Mouse (Mus musculus) forelimb bud, embryonic 11.5 days (tissue): Measurements from ENCODE around the gene Dcaf5.

ENCODE experiments used
- DNase-seq: peaks from one replicate; pipeline ENCODE4 v3.0.0-alpha.2; 2012; ENCODE audit warnings: low read depth, low spot score

Dcaf5 gene

DNA sequence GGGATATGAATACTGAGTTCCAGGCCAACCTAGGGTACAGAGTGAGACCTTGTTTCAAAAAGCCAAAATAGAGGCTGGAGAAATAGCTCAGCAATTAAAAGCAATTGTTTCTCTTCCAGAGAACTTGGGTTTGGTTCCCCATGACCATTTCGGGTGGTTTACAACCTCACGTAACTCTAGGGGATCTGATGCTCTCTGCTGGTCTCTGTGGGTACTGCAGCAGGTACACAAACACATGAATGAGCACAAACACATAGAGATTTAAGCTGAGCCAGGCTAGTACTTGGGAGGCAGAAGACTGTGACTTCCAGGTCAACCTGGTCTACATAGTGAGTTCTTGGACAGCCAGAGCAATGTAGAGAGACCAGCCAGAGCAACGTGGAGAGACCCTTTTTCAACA is 28.6 kb downstream of the Dcaf5 start:
- peak; percentile 54 for DNase-seq

DNA sequence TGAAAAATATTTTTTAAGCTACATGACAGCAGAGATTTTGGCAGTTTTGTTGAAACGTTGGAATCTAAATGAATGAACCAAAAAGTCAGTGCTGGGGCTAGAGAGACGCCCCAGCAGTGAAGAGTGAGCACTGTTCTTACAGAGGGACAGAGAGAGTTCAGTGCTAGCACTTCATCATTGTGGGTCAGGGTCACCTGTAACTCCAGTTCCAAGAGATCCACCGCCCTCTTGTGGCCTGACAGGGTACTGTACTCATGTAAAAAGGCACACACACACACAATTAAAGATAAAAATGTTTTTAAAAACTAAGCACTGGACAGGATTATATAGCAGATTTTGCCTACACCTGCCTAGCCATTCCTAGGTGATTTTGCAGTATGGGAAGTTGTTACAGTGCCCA is 29.8 kb downstream of the Dcaf5 start:
- peak; percentile 55 for DNase-seq

DNA sequence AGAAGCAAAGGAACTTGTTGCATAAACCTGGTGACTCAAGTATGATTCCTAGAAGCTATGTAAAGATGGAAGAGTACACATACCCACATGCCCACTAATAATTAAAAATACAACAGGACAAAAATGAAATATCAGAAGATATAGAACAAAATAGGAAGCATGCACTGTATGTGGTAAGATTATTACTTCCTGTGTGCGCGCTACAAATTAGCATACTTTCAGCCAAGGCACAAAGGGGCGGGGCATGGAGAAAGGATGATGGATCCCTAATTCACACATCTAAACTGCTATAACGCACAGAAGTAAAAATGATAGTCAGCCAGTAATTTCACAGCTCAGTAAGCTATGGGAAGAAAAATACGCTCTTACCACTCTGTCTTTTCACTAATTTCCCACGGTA is 32.3 kb downstream of the Dcaf5 start:
- DNase-seq = no peak

DNA sequence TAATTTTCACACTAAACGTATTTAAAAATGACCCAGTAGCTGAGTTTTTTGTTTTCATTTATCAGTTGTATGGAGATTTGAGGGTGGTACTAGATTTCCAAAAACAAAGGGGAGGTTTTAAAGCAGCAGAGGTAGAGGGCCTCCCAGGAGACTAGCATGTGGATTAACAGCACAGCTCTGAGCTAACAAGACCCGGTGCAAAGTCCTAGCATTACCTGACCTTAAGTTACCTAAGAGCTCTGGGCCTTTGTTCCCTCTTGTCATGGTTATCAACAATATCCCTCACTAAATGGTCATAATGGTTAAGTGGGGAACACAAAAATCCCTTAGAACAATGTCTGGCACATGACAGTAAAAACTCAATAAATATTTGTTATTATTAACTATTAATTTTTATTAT is 37.3 kb downstream of the Dcaf5 start:
- DNase-seq = no peak

DNA sequence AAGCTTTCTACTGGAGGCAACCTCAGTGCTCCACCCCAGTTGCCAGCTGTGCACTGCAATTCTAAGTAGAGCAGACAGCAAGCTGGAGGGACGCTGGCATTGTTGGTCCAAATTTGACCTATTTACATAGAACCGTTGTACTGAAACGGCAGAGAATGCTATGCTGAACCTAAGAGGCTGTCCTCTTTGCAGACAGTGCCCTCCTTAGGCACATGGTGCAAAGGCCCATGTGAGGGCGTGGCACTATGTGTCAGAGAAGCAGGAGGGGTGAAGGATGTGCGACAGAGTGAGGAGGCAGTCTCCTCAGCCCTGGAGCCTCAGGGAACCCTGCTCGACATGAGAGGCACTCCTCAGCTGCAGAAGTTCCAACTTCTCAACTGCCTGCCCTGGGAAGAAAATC is 40.0 kb downstream of the Dcaf5 start:
- no peak for DNase-seq

DNA sequence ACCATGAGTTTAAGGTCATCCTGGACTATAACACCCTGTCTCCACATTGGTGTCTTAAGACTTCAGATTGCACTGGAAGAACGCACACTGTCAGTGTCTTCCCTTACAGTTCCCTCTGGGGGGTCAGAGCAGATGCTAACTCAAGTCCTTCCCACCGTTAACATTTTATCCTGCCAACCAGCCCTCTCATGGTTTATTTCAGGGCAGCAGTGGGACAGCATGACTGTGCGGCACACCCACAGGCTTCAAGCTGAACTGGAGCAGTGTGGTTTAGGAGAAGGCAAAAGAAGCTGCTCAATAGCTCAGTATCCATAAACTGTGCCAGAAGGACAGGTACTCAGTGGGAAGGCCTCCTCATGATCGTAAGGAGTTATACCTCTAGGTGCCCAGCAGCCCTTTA is 41.1 kb downstream of the Dcaf5 start:
- no peak for DNase-seq

DNA sequence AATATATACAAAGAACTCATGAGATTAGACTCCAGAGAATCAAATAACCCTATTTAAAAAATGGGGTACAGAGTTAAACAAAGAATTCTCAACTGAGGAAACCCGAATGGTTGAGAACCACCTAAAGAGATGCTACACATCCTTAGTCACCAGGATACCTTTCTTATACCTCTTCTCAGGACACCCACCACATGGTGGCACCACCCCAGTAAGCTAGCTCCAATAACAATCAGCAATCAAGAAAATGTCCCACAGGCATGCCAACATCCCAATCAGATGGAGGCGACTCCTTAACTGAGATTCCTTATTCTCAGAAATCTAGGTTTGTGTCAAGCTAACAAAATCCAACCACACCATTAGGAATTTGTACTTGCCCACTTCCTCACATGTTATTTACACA is 42.4 kb downstream of the Dcaf5 start:
- no peak for DNase-seq

DNA sequence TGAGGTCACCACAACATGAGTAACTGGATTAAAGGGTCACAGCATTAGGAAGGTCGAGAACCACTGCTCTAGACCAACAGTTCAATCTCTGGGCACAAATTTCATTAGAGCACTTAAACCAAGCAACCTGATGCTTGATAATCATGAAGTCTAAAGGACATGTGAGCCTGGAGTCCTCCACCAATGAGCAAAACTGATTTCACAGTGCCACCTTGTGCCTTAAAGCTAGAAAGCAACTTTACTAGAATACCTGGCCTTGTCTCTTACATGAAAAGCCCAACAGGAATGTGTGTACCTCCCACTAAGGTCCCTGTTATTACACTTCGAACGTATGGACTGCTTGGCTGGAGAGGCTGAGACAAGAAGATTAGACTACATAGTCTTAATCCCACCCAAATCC is 47.0 kb downstream of the Dcaf5 start:
- peak; percentile 38 for DNase-seq

DNA sequence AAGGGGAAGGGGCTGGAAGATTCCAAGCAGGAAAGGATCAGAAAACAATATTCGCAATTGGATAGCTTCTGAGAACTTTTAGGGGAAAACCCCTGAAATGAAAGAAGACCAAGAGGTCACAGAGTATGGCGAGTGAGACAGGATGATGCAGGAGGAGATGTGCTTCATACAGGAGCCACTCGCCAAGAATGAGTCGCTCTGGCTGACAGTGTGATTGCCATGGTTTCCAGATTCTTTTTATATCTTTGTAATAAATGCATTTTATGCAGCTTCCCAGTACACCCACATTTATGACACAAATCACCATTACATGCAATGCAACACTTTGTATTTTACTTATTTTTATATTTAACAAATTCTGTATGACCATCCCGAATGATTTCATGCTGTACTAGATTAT is 49.1 kb downstream of the Dcaf5 start:
- no peak for DNase-seq

DNA sequence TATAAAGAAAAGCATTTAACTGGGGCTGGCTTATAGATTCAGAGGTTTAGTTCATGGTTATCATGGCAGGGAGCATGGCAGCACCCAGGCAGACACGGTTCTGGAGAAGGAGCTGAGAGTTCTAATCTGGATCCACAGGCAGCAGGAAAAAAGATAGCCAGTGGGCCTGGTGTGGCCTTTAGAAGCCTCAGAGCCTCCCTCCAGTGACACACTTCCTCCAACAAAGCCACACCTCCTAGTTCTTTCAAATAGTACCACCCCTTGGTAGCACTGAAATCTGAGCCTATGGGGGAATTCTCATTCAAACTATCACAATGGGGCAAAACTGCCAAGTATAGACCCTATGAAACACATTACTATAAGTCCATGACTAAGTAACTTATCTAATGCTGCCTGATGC is 51.0 kb downstream of the Dcaf5 start:
- DNase-seq = no peak

DNA sequence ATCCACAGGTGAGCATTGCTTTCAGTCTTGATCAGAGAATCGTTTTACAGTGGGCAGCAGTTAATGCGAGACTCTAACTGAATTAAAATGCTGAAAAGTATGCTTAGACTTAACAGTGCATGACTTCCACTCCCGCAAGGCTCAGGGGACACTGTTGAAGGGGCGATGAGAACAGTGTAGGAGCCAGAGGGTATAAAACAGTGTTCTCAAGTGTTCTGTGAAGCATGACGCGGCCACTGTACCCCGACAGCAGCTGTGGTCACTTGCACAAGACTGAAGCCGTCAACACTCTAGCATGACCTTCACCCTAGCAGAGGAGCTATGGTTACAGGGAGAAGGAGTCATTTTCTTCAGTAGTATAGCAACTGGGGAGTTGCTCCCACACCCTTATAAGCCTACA is 52.9 kb downstream of the Dcaf5 start:
- DNase-seq = no peak

DNA sequence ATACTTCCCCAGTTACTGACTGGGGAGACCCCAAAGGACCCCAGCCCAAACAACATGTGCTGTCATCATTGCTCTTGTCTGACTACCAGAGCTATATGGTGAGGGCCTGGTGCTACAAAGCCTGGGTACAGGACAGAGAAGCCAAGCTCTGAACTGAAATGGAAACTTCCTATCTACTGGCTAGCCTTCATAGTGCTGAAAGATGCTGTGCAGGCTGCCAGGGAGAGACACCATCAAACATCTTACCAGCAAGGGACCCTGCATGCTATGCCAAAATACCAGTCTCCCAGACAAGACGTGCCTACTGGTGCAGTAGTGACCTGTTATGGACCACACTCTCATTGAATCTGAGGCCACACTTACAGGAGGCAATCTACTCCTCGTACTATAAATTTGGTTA is 53.6 kb downstream of the Dcaf5 start:
- DNase-seq = no peak

DNA sequence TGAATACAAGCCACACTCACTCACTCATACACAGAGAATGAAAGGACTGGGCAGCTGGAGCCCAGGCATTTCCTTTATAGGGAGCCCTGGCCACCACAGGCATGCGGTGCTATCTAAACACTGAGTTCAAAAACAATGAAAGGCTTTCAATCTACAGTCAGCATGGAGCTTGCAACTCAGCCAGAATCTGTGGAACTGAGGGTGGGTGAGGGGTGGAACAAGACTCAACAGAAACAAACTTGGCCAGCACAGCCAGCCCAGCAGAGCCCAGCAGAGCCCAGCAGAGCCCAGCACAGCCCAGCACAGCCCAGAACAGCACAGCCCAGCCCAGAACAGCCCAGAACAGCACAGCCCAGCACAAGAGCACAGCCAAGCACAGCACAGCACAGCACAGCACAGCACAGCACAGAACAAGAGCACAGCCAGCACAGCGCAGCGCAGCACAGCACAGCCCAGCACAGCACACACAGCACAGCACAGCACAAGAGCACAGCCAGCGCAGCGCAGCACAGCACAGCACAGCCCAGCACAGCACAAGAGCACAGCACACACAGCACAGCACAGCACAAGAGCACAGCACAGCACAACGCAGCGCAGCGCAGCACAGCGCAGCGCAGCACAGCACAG is 56.5 kb downstream of the Dcaf5 start:
- peak; percentile 21 for DNase-seq

DNA sequence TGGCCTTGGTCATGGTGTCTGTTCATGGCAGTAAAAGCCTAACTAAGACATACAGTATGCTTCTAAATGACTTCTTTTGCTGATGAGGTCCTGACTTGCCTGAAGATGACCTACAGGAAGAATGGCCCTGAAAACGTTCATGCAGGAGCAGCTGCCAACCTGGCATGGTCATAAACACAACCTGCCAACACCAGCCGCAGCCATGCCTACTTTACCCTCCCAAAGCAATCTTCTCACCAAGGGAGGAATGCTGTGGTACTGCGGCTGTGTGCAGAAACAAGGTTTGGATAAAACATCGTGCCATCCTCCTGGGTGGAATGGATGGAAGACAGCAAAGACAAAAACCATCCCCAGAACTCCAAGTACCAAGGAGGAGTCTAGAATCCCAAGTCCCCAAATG is 57.0 kb downstream of the Dcaf5 start:
- no peak for DNase-seq

DNA sequence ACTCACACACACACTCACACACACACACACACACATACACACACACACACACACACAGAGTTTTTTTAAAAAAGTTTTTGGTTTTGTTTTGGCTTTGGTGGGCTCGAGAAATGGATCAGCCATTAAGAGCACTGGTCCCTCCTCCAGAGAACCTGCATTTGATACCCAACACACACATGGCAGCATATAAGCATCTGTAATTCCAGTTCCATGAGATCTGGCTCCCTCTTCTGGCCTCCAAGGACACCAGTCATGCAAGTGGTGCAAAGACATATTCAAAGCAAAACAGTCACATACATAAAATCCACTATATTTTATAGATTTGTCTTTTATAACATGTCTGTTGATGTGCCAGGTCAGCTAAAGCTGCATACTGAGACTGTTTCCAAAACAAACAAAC is 58.8 kb downstream of the Dcaf5 start:
- DNase-seq = peak; percentile 66

DNA sequence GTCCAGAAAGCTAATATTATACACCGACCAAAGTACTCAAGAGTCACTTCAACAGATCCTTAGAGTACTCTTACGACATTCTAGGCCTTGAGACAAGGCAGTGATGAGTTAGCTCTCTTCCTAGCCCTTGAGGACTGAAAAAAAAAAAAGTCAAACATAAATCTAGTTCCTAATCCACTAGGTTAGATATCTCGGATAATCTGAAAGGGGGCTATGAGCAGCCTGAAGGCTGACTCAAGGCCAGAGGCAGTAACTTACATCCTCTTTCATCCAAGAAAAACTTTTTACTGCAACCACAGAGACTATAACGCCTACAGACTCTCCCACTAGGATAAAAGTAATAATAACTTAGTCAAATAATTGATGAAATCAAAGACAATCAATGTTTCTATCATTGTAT is 60.7 kb downstream of the Dcaf5 start:
- no peak for DNase-seq

DNA sequence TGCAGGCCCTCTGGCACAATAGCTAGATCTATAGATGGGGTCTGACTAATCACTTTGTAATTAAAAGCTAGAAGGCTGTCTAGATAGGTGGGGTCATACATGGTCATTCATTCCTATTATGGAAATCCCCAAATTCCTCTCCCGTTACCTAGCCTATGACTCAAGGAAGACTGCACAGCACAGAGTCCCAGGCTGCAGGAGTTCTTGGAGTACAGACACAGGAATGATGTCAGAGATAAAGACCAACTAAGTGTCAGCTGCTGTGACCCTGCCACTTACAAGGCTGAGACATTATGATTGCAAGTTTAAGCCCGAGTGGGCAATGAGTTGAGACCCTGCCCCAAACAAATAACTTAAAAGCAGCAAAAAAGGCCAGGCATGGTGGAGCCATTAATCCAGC is 61.7 kb downstream of the Dcaf5 start:
- DNase-seq = no peak

DNA sequence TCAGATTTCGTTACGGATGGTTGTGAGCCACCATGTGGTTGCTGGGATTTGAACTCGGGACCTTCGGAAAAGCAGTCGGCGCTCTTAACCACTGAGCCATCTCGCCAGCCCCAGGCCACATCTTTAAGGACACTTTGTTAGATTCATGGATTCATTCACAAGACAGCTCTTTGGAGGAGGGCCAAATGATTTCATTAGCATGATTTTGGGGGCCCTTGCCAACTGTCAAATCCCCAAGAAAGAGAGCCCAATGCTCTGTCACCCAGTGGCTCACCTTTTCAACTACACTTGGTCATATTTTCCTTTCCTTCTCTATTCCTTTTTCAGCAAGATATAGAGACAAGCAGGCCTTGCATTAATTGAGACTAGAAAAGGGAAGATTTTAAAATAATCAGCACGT is 63.5 kb downstream of the Dcaf5 start:
- DNase-seq = no peak

DNA sequence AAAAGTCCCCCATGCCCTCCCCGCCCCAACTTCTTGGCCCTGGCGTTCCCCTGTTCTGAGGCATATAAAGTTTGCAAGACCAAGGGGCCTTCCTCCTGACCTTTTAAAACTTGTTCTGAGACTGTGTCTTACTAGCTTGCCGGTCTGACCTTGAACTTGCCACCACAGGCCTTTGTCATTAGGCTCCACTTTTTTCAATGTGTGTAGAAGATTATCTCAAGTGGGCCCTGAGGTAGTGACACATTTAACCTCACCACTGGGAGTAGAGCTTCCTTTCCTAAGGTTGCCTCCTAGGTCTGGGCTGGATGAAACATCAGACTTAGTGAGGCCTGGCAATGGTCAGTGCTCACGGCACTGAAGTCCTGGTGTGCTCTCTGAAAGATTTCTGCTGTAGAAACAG is 69.2 kb downstream of the Dcaf5 start:
- DNase-seq = no peak

DNA sequence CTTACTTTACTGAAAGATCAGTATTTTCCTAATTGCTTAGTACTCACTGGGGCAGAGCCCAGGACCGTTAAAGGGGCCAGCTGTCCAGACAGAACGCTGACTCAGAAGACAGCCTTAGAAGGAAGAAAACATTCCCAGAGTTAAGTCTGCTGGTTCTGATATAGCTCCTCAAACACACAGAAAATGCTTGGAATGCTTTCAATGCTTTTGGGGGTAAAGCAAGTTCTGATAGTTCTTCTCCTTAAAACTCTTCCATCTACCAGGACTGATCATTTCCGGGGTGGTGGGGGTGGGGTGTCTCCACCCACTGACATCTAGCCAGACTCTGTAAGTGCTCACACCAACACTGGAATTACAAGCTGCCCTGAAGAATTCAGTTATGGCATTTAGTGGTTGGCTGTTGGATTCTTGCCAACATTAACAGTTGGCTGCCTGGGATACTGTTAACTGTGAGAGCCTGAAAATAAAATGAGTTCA is 70.4 kb downstream of the Dcaf5 start:
- no peak for DNase-seq

DNA sequence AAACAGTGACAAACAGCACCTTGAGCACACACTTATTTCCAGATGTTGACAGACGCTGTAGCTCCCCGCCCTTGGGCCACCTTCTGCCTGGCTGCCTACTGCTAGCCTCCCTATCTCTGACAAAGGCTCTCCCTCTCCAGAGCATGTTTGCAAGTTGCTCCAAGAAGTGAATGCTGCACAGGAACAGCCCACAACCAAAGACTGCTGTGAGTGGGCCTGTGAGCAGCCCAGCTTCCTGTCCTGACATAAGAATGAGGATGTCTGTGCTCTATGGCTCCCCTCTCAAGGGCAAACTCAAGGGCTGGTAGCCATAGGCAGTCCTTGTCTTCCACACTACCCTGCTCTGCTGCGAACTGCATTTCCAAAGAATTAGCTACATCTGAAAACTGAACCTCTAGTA is 71.1 kb downstream of the Dcaf5 start:
- DNase-seq = no peak

DNA sequence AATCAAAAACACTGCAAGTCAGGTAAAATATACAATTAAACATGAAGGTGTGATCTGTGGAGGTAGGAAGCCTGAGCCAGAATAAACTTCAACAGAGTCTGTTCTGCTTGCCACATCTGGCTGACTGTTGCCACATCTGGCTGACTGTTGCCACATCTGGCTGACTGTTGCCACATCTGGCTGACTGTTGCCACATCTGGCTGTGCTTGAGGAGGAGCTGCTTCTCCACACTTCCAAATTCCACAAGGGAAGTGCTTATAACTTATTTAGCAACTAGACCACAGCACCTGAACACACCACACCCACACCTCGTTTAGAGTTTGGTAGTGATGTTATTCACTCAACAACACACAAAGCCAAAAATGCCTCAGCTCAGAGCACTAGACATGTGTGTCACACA is 74.7 kb downstream of the Dcaf5 start:
- DNase-seq = no peak

DNA sequence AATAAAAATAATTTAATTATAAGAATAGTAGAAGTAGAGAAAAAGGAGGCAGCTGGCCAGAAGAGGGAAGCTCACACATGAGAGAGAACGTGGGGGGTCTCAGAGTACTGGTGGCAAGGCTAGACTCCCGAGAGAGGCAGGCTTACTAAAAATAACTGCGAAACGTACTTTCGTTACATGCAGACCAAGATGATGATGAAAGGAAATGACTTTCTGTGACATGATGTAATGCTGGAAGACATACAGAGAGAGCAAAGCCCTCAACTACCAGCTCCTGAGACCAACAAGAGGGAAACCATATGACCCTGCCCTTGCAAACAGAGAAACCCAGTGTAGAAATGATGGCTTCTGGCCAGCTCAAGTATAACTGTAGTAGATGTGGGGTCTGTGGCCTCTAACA is 76.1 kb downstream of the Dcaf5 start:
- DNase-seq = no peak

DNA sequence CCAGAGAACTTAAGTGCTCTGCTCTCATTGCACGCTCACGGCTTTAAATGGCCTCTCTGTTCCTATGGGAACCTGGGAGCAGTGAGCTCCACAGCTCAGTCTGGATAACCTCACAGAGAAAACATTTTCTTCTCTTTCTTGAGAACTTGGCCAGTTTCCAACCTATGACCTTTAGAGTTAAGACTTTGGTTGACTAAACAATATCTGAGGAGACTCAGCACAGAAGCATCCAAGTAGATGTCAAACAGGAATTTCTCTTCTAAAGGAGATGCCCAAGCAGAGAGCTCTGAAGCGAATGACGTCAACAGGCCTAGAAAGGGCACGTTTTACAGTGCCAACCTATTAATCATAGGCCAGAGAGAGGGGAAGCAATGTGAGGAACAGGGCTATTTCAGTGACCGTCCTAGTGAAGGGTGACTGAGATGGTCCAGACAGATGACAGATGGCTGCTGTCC is 91.6 kb downstream of the Dcaf5 start:
- DNase-seq = no peak
